Mouse (Mus musculus) CD4-positive, CD25-positive, alpha-beta regulatory T cell (primary cell): Measurements from ENCODE around the gene Mapk1ip1. TPM values are rescaled to one million over a fixed set of nuclear protein-coding genes. Genes with fewer than 3 reads are reported as not detected.

Experiments
- polyA plus RNA-seq: library from polyadenylated mRNA; unstranded; fragments of 100-300 nt; shearing (Covaris generic); gene quantifications from one replicate; pipeline ENCODE4 v1.2.1, GENCODE M21; 2017

Mapk1ip1 gene
- polyA plus RNA-seq, result 22.2 TPM

GRCm38 (mm10) chr7:138845544-138846391 lies at the start of gene Mapk1ip1, which contains the start of gene Ppp2r2d:
Gene Mapk1ip1, minus strand, starts transcription at chr7:138846273.
Gene Ppp2r2d, plus strand, starts transcription at chr7:138846079.

Other genes starting within 250 kb of the Mapk1ip1 start
- gene Ppp2r2d, start 194 bp downstream of the Mapk1ip1 start, polyA plus RNA-seq, result 52.5 TPM
- 15.6 TPM for gene Bnip3, start 63.2 kb upstream of the Mapk1ip1 start, polyA plus RNA-seq
- not detected for gene Jakmip3, start 94.5 kb upstream of the Mapk1ip1 start, polyA plus RNA-seq
- gene Dpysl4, start 239.7 kb upstream of the Mapk1ip1 start, polyA plus RNA-seq, result not detected